Mouse (Mus musculus) spleen, postnatal 10 days (tissue): ENCODE measurements around the gene Tdrd12.
"Not testable (repeated sequence)": the region's sequence is repeated elsewhere in the genome, so short reads cannot be mapped to it uniquely, and the experiment has no call there.

Experiments
- DNase-seq, 2 experiments: peaks; one replicate each; pipeline ENCODE4 v3.0.0; 2021 to 2022; ENCODE audit warnings: low spot score in 2 of 2

Tdrd12 gene

DNA sequence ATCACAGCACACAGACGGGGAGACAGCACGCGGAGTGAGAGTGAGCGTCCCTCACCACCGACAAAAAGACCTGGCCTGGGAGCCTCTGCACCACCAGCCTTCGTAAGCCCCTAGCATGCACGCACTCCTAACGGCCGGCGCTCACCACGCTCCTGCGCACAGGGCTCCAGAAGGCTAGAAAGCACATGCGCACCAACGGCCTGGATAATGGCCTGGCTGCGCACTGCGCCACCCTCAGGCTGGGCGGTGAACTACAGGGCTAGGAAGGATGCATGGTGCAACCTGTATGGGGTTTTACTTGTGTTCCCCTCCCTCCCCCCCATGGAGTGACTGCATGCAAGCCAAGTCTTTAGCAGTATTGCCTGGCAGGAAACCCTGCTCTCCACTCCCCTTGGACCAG is at the start of gene Tdrd12:
Tdrd12 (minus strand) TSS at position 184 of the 400 bp plus-strand sequence.
- DNase-seq = peak in 1 of 2 experiments; percentile 30

DNA sequence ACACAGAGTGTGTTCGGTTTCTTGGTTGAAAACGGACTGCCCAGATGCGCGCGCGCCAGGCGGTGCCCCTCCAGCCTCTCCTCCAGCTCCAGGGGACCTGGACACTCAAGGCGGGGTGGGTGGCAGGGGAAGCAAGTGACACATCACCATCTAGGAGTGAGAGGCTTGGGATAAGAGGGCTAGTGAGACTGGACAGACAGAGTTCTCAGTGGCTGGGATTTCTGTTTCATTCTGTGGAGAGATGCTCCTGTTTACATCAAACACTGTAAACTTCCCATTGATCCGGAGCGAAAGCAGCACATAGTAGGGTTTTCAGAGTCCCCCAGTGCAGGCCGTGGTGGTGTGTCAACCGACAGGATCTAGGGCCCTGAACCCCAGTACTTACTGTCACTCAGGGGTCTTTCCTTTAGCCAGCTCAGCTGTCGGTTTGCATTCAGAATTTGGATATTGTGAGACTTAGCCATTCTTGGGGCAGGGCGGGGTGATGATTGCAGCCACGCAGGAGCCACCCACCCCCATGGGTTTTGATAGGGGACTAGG is 49.4 kb upstream of the Tdrd12 start:
- DNase-seq = peak in 1 of 2 experiments; percentile 35

GRCm38 (mm10) chr7:35586055-35586905 is 48.7 kb upstream of the Tdrd12 start, which contains the start of gene Ankrd27:
Ankrd27 (plus strand) TSS chr7:35586244.
- peak; percentile 92 to 93 for DNase-seq

GRCm38 (mm10) chr7:35585191-35586054 is 47.9 kb upstream of the Tdrd12 start, which contains the start of gene Rgs9bp:
Rgs9bp (minus strand) TSS chr7:35585582.
- peak; percentile 51 to 55 for DNase-seq

DNA sequence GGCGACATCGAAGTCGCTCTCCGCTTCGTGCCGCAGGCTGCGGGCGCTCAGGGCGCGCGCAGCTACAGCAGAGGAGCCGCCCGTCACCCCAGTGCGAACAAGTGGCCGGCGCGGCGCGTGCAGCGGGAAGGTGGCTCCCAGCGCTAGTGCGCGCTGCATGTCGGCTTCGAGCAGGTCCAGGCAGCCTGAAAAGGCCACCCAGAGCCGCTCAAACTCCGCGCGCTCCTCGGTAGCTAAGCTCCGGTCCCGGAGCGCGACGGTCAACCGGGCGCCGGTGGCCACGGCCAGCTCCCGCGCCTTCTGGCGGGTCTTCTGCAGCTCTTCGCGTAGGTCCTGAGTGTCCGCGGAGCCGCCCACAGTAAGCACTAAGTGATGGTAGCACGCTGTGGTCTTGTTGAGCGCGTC is 47.2 kb upstream of the Tdrd12 start:
- DNase-seq = peak; percentile 57 to 65

- DNase-seq = no peak
Observed at GRCm38 (mm10) chr7:35584068-35584785, 46.7 kb upstream of the Tdrd12 start.

GRCm38 (mm10) chr7:35583476-35584025 is 46.0 kb upstream of the Tdrd12 start:
- DNase-seq = no peak

DNA sequence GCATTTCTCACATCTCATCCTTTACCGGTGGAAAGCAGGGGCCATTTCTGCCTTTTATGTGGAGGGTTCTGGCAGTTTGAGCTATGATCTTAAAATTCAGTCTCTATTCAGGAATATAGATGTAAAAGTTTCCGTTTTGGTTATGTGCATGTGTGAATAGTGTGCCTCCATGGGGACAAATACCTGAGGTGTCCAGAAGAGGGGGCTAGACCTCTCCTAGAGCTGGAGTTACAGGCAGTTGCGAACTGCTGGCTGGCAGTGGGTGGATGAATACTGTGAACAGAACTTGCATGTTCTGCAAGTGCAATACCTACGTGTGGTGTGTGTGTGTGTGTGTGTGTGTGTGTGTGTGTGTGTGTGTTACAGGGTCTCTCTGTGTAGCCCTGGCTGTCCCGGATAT is 45.2 kb upstream of the Tdrd12 start:
- DNase-seq = peak in 1 of 2 experiments; percentile 48

- DNase-seq = peak in 1 of 2 experiments; percentile 81
Observed at GRCm38 (mm10) chr7:35579849-35580248, 42.3 kb upstream of the Tdrd12 start.

DNA sequence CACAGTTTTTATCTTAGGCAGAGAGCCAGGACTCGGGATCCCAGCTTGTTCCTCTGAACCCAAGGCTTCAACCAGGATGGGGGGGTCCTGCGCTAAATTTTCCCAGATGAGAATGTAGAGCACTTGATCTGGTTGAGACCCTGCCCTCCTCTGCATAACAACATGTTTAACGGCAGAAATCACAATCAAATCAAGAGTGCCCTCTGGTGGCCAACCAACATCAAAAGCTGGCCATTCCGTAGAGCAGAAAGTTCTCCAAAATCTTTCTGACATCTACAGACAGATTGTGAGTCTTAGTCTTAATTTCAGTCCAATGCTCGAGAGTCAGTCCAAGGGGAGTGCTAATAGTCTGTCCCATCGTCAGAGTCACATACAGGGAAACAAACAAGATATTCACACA is 33.3 kb upstream of the Tdrd12 start:
- not testable (repeated sequence) for DNase-seq

DNA sequence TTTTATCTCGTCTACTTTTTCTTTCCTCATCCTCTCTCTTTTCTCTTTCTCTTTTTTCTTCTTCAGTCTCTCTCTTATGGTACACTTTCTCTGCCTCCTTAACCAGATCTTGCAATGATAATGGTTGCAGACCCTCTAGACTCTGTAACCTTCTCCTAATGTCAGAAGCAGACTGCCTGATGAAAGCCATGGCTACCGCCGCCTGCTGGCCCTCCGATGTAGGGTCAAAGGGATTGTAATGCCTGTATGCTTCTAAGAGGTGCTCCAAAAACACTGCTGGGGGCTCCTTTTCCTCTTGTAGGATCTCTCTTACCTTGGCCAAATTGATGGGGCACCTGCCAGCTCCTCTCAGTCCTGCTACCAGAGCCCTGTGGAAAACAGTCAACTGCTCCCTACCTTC is 32.2 kb upstream of the Tdrd12 start:
- DNase-seq = peak in 1 of 2 experiments; percentile 30

DNA sequence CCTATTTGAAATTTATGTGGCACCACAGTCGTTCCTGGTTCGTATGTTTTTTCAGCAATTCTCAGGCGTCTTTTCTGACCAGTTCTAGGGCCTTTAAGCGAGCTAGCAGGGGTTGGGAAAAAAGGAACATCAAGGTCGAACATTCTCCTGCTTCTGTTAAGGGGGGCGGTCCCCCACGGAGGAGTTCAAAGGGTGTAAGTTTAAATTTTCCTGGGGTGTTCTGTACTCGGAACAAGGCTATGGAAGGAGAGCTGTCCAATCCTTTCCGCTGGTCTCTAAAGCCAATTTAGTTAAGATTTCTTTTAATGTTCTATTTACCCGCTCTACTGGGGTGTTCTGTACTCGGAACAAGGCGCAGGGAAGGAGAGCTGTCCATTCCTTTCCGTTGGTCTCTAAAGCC is 28.4 kb upstream of the Tdrd12 start:
- not testable (repeated sequence) for DNase-seq

- DNase-seq = not testable (repeated sequence)
Observed at GRCm38 (mm10) chr7:35564872-35565271, 27.3 kb upstream of the Tdrd12 start.

GRCm38 (mm10) chr7:35564067-35564865 is 26.7 kb upstream of the Tdrd12 start:
- no peak for DNase-seq

GRCm38 (mm10) chr7:35563071-35563470 is 25.5 kb upstream of the Tdrd12 start:
- no peak for DNase-seq

- DNase-seq = peak in 1 of 2 experiments; percentile 14
Observed at GRCm38 (mm10) chr7:35559838-35560237, 22.3 kb upstream of the Tdrd12 start.

GRCm38 (mm10) chr7:35558681-35559080 is 21.1 kb upstream of the Tdrd12 start:
- DNase-seq = no peak

- peak in 1 of 2 experiments; percentile 17 for DNase-seq
Observed at GRCm38 (mm10) chr7:35557577-35557976, 20.0 kb upstream of the Tdrd12 start.

DNA sequence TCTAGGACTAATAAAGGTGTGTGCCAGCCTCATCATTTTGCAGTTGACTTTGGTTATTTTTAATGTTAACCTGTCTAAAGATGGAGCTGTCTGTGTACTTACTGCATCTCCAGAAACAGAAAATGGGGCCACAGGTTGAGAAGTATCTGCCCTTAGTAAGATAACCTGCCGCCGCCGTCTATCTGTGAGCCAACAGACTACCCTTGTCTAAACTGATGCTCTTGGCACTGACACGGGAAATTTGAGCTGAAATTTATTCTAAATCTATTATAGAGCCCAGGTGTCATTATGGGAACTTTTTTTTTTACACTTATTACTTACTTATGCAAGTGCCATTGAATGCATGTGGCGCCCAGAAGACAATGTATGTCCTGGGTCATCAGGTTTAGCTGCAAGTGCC is 19.4 kb upstream of the Tdrd12 start:
- DNase-seq = peak; percentile 36 to 59

DNA sequence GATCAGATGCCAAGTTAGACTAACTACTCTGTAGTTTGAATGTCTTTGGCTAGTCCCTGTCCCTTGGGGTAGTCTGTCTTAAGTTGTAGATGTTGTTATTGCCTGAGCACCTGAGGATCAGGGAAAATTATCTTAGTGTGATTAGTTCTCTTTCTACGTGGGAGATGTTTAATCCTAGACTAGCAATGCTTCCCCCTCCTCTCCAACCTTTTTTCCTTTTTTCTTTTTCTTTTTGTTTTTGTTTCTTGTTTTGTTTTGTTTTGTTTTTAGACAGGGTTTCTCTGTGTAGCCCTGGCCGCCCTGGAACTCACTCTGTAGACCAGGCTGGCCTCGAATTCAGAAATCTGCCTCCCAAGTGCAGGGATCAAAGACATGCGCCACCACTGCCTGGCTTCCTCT is 18.7 kb upstream of the Tdrd12 start, which contains the start of gene Nudt19:
Nudt19 (minus strand) TSS at position 100 of the 399 bp plus-strand sequence.
- DNase-seq = no peak
